Mouse (Mus musculus) small intestine, adult 2 months (tissue): ENCODE data around the gene Knstrn. TPM values are rescaled to one million over a fixed set of nuclear protein-coding genes. Genes with fewer than 3 reads are reported as not detected.

Experiments
- H3K27ac ChIP-seq: fragments of 200-500 bp; 2 replicates; pipeline ENCODE4 v1.5.1; 2012; ENCODE audit warnings: low read depth, low read length, control low read depth, inconsistent platforms; ENCODE audit not compliant: insufficient read depth
- H3K27me3 ChIP-seq: fragments of 200-500 bp; 2 replicates; pipeline ENCODE4 v1.6.1; 2012; ENCODE audit warnings: mild to moderate bottlenecking, moderate library complexity, low read length, inconsistent platforms; ENCODE audit not compliant: control insufficient read depth, insufficient read depth
- H3K36me3 ChIP-seq: fragments of 200-500 bp; 2 replicates; pipeline ENCODE4 v1.6.1; 2012; ENCODE audit warnings: mild to moderate bottlenecking, low read length, control low read depth, inconsistent platforms; ENCODE audit not compliant: control insufficient read depth, insufficient read depth
- H3K4me1 ChIP-seq: fragments of 200-500 bp; 2 replicates; pipeline ENCODE4 v1.6.1; 2012; ENCODE audit warnings: low read length, inconsistent platforms, mixed read lengths; ENCODE audit not compliant: control insufficient read depth, insufficient read depth, insufficient read length
- H3K4me3 ChIP-seq: fragments of 200-500 bp; 2 replicates; pipeline ENCODE4 v1.5.1; 2012; ENCODE audit warnings: low read depth, mild to moderate bottlenecking, control low read depth, inconsistent platforms, low read length, moderate library complexity
- CTCF ChIP-seq: fragments of 200-500 bp; IDR thresholded peaks from 2 replicates; pipeline ENCODE4 v1.5.1; 2012; ENCODE audit warnings: low read depth, mild to moderate bottlenecking, control low read depth, inconsistent platforms, low read length, moderate library complexity, mixed read lengths; ENCODE audit not compliant: insufficient replicate concordance, insufficient read length; ENCODE audit errors: extremely low read depth
- POLR2A ChIP-seq: fragments of 200-500 bp; IDR thresholded peaks from 2 replicates; pipeline ENCODE4 v1.6.1; 2012; ENCODE audit warnings: low read depth, mild to moderate bottlenecking, control low read depth, inconsistent platforms, low read length, moderate library complexity
- WGBS: fragments of 180-500 bp; shearing (Covaris S2); methylation state at CpG from one replicate; pipeline ENCODE4 v1.1.7; 2018; 5-methylcytosine and 5-hydroxymethylcytosine counted together
- polyA plus RNA-seq: library from polyadenylated mRNA; depleted of rRNA; stranded (reverse); fragments of >200 nt; gene quantifications from 2 replicates; pipeline ENCODE4 v1.2.3, GENCODE M21; 2012

The Knstrn gene
- polyA plus RNA-seq, 1 experiment: 4.7 TPM

GRCm38 (mm10) chr2:118806860-118807259, 6.9 kb upstream of the Knstrn start:
- Histone ChIP-seq H3K4me3 (no peak overlapping the region), H3K27ac (no peak overlapping the region), H3K4me1 (no peaks in the 10 kb centered on the region; the same call in 1 of the 2 replicates), H3K36me3 (no peaks in the 10 kb centered on the region), H3K27me3 (no peaks in the 10 kb centered on the region)
- TF ChIP-seq POLR2A (no peak), CTCF (no peak)
- 88% methylated on average over 4 of the region's 4 CpGs for WGBS

- 72% methylated on average over 2 of the region's 2 CpGs for WGBS
- no peak overlapping the region for H3K4me3 ChIP-seq
- H3K27me3 ChIP-seq: no peaks in the 10 kb centered on the region
- no peaks in the 10 kb centered on the region for H3K36me3 ChIP-seq
- H3K4me1 ChIP-seq: peaks cover 2% of the 10 kb centered on the region
- TF ChIP-seq POLR2A (no peak), CTCF (no peak)
- H3K27ac ChIP-seq: no peak overlapping the region
These were observed 2.9 kb upstream of the Knstrn start for GRCm38 (mm10) chr2:118810861-118811260.

GRCm38 (mm10) chr2:118812724-118813123, 1.1 kb upstream of the Knstrn start:
- 72% methylated on average over 1 of the region's 1 CpGs for WGBS
- TF ChIP-seq CTCF: no peak
- no peak for TF ChIP-seq POLR2A
- Histone ChIP-seq H3K27me3 (no peaks in the 10 kb centered on the region), H3K36me3 (peaks cover 3% of the 10 kb centered on the region; the same call in 1 of the 2 replicates), H3K27ac (no peak overlapping the region), H3K4me3 (no peak overlapping the region), H3K4me1 (peaks cover 2% of the 10 kb centered on the region)

GRCm38 (mm10) chr2:118822800-118823199, 9.0 kb downstream of the Knstrn start:
- TF ChIP-seq CTCF: no peak
- TF ChIP-seq POLR2A: no peak
- Histone ChIP-seq H3K27ac (no peak overlapping the region), H3K4me3 (no peak overlapping the region), H3K4me1 (no peaks in the 10 kb centered on the region), H3K36me3 (peaks cover 9% of the 10 kb centered on the region; the same call in 1 of the 2 replicates), H3K27me3 (no peaks in the 10 kb centered on the region)
- 86% methylated on average over 5 of the region's 5 CpGs for WGBS

GRCm38 (mm10) chr2:118824396-118824795, 10.6 kb downstream of the Knstrn start:
- Histone ChIP-seq H3K27ac (no peak overlapping the region), H3K4me1 (no peaks in the 10 kb centered on the region), H3K27me3 (no peaks in the 10 kb centered on the region), H3K36me3 (peaks cover 7% of the 10 kb centered on the region; the same call in 1 of the 2 replicates), H3K4me3 (no peak overlapping the region)
- 97% methylated on average over 4 of the region's 4 CpGs for WGBS
- TF ChIP-seq CTCF (no peak), POLR2A (no peak)

GRCm38 (mm10) chr2:118829096-118829495, 15.3 kb downstream of the Knstrn start:
- TF ChIP-seq POLR2A: no peak
- no peak for TF ChIP-seq CTCF
- H3K27me3 ChIP-seq: no peaks in the 10 kb centered on the region
- 86% methylated on average over 5 of the region's 5 CpGs for WGBS
- no peak overlapping the region for H3K27ac ChIP-seq
- peaks cover 6% of the 10 kb centered on the region; the same call in 1 of the 2 replicates for H3K36me3 ChIP-seq
- H3K4me1 ChIP-seq: no peaks in the 10 kb centered on the region
- no peak overlapping the region for H3K4me3 ChIP-seq

- 91% methylated on average over 6 of the region's 6 CpGs for WGBS
- TF ChIP-seq POLR2A: no peak
- TF ChIP-seq CTCF: no peak
- Histone ChIP-seq H3K27ac (no peak overlapping the region), H3K4me3 (no peak overlapping the region), H3K27me3 (no peaks in the 10 kb centered on the region), H3K4me1 (no peaks in the 10 kb centered on the region), H3K36me3 (peaks cover 2% of the 10 kb centered on the region; the same call in 1 of the 2 replicates)
These were observed 20.3 kb downstream of the Knstrn start for GRCm38 (mm10) chr2:118834061-118834460.
